Mouse (Mus musculus) left cerebral cortex, adult 2 months (tissue): ENCODE data around the gene Iqcf6. TPM values are rescaled to one million over a fixed set of nuclear protein-coding genes. Genes with fewer than 3 reads are reported as not detected.
A peak's percentile ranks its signal among the peaks of the same experiment; 100 is the strongest.

ENCODE experiments used
- DNase-seq, 2 experiments: peaks; one replicate each; pipeline ENCODE4 v3.0.0; 2021 to 2022; ENCODE audit warnings: low spot score in 2 of 2, mixed read lengths in 1 of 2; ENCODE audit errors: extremely low spot score in 1 of 2
- H3K27ac ChIP-seq: fragments of 200-600 bp; 2 replicates; pipeline ENCODE4 v1.8.1; 2022
- H3K4me3 ChIP-seq: fragments of 200-600 bp; 2 replicates; pipeline ENCODE4 v1.8.1; 2022
- CTCF ChIP-seq: fragments of 200-600 bp; IDR thresholded peaks from 2 replicates; pipeline ENCODE4 v1.8.1; 2022; ENCODE audit warnings: antibody characterized with exemption, mild to moderate bottlenecking, moderate library complexity
- intact Hi-C: fragments of 180-260 bp; cut with DNase I; formaldehyde crosslinking; loops from one replicate; pipeline ENCODE4 v1.15.1; 2025
- total RNA-seq, 2 experiments: library from RNA; stranded (reverse); gene quantifications; 2 replicates each; pipeline ENCODE4 v1.2.3; 2021

Iqcf6 gene
- total RNA-seq, 2 experiments from 2014 or later: not detected

DNA sequence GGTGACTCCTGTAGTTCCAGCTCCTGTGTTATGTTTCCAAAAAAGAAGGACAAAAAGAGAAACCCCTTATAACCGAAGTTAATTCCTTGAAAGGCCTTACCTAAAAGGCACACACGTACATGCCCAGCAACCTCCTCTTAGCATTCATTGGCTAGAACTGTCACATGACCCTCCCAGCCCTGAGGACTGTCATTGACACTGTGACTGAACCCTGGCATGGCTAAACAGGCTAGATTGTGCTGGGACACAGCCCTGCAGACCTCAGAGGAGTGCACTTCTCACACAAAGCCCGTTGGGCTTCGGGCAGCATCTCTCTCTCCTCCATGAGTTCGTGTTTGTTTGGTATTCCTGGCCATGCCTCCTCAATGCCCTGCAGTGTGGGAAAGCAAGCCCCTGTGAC, 5.8 kb downstream of the Iqcf6 start:
- TF ChIP-seq CTCF: no peak
- H3K27ac ChIP-seq: no peak overlapping the region

DNA sequence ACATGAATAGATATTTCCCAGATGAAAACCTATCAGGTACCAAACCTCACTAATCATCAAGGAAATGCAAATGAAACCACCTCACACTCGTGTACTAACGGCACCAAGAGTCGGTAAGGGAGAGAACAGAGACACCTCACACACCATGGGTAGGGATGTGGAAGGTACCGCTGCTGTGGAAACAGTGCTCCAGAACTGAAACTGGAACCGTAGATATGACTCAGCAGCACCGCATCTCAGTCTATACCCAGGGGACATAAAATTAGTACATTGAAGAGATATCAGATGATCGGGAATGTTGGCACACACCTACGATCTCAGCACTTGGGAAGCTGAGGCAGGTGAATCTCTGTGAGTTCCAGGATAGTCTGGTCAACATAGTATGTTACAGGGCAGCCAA, 11.8 kb downstream of the Iqcf6 start:
- Histone ChIP-seq H3K27ac (no peak overlapping the region), H3K4me3 (no peak overlapping the region)
- intact Hi-C loops: no loop called here
- DNase-seq: no peak
- no peak for TF ChIP-seq CTCF

More for the DNA sequence above, 5.8 kb downstream of the Iqcf6 start:
- intact Hi-C loops: no loop called here
- DNase-seq: no peak
- H3K4me3 ChIP-seq: no peak overlapping the region

DNA sequence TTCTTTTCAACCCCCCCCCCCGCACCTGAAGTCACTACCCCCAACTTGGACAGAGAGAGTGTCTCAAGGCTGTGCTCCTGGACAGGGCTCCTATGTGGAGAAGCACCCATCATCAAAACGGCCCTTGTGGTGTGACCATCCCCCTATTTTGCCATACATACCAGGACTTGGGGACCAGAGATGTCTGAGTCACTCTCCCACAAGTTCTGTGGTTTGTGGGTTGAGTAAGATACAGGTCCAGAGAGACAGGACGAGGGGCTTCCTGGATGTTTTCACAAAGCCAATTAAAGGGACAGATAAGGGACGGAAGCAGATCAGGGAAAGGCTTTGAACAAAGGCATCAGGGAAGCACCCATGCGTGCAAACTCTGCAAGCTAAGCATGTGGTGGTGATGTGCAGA, 15.0 kb downstream of the Iqcf6 start:
- H3K4me3 ChIP-seq: no peak overlapping the region
- intact Hi-C loops: no loop called here
- H3K27ac ChIP-seq: peak overlapping the region; percentile 38; the same call in 1 of the 2 replicates
- TF ChIP-seq CTCF: no peak
- DNase-seq: no peak

DNA sequence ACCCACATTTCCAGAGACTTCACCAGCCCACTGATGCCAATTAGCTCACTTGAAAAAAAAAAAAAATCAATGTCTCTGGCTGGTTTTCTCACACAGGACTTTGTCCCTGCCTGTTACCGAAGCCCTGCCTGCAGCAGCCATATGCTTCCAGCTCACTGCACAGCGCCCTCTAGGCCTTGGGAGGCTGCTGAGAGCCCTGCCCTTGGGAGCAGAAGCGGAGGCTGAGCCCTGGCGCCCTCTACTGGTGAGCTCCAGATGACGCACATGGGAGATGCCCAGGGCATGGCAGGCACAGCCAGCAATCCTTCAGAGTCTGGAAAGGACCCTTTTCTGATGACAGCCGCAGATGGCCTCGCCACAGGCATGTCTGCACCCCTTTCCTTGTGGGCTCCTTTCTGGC, 16.7 kb downstream of the Iqcf6 start:
- intact Hi-C loops: loop anchor here (1.0 to 2.0 kb wide), 2 partner anchors 43 to 108 kb away; no protein-coding TSS in a partner anchor
- no peak overlapping the region; the same call in 1 of the 2 replicates for H3K27ac ChIP-seq
- DNase-seq: peak; percentile 79 to 83
- H3K4me3 ChIP-seq: no peak overlapping the region
- TF ChIP-seq CTCF: peak; percentile 90

DNA sequence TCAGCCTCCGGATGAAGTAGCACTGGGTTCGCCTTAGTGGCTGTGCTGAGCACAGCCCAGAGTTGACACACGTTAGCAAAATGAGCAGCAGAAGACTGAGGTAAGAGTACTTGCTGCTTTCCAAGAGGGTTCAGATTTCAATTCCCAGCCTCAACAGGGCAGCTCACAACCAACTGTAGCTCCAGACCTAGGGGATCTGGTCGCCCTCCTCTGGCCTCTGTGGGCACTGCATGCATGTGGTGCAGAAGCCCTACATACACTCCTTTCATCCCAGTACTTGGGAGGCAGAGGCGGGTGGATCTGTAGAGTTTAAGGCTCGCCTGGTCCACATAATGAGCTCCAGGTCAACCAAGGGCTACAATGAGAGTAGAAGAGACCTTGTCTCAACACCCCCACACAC, 17.4 kb downstream of the Iqcf6 start:
- Histone ChIP-seq H3K27ac (no peak overlapping the region; the same call in 1 of the 2 replicates), H3K4me3 (no peak overlapping the region)
- no peak for DNase-seq
- peak; percentile 38 for TF ChIP-seq CTCF
- intact Hi-C loops: loop anchor here (1.0 to 2.0 kb wide), 2 partner anchors 43 to 109 kb away; no protein-coding TSS in a partner anchor

DNA sequence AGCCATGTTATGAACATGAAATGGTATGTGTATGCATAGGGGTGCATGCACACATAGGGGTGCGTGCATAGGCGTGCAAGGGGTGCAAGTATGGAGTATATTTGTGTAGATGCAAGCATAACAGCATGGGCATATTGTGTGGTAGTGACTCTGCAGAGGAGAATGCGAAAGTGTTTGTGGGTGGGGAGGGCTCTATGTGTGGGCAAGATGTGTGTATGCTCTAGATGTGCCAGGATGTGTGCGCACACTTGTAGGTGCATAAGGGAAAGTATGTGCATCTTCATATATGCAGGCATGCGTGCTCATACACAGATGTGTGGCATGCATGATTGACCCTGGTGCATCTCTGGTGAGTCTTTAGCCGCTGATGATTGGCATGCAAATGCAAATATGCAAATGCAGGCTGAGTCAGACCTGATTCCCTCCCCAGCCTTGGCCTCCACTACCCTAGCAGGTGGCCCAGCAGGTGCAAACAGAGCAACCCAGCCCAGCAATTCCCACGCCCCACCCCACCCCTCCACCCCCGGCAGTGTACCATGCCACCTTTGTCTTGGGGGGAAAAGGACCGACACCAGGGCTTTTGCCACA, 19.4 kb downstream of the Iqcf6 start:
- H3K4me3 ChIP-seq: no peak overlapping the region
- no peak for TF ChIP-seq CTCF
- H3K27ac ChIP-seq: peak overlapping the region; percentile 64; the same call in 1 of the 2 replicates
- DNase-seq: peak in 1 of 2 experiments; percentile 25
- intact Hi-C loops: no loop called here

DNA sequence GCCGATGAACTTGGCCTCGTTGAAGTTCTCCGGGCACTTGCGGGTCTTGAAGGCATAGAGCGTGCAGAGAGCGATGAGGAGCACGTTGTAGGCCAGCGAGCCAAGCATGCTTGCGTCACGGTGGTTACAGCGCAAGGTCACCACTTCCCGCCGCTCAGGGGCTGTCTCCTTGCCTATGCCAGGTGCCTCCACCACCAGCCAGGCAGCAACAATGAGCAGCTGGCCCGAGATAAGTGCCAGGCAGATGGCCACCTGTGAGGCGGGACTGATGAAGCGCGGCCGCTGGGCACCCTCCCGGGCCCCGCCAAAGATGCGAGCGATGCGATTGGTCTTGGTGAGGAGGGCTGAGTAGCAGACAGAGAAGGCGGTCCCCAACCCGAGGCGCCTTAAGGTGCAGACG, 20.8 kb downstream of the Iqcf6 start:
- H3K27ac ChIP-seq: no peak overlapping the region
- no peak for TF ChIP-seq CTCF
- no peak for DNase-seq
- intact Hi-C loops: no loop called here
- H3K4me3 ChIP-seq: no peak overlapping the region

DNA sequence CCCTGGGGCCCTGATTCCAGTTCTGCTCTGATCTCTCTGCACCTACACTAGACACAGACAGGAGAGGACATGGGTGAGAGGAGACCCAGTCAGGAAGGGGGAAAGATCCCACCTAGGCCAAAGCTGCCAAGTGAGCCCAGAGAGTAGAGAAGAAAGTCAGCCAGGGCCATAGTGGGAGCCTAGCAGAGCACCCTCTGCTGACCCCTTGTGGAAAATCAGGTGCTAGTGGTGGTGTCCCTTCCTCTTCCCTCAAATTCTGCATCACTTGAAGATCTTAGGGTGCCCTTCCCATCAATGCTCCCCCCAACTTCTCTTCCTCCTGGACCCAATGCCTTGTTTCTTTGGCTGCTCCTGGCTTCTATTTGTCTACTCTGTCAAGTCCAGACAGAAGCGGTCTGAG, 26.3 kb downstream of the Iqcf6 start:
- peak; percentile 61 for TF ChIP-seq CTCF
- Histone ChIP-seq H3K27ac (no peak overlapping the region), H3K4me3 (peak overlapping the region; percentile 33)
- no peak for DNase-seq
- intact Hi-C loops: no loop called here

DNA sequence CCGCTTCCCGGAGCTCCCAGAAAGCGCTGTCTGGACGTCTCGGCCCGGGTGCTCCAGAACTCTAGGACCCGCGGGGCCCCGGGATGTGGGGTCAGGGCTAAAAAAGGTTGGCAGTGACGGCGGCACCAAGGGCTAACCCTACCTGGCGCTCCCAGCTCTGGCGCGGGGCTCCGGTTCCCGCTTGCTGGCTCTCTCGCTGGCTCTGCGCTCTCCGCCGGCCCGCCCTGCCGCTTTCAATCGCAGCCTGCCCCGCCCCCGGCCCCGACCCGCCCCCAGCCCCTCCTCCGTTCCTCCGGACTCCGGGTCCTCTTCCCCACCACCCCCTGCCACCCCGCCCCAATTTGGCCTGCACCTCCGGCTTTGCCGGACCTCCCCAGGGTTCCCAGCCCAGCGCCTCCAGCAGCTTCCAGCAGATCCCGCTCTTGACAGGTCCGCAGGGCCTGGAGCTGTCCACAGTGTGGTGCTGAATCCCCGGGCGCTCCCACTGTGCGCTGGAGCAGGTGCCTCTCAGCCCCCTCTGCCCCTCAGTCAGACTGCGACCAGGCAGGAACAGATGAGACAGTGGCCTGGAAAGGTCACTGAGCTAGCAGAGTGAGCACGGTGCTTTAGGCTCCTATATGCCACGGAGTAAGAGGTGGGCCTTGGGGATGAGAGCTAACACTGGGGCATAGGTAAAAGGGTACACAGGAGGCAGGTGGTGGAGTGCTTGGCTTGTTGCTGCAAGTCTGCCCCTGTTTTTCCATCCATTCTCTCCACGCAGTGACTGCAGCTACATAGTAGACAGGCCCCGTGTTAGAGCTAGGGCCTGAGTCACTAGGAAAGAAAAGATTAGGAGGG, 29.7 kb downstream of the Iqcf6 start, which contains the start of gene Grm2:
TSS of gene Grm2 (minus strand) at position 199 of the 837 bp plus-strand sequence.
- intact Hi-C loops: no loop called here
- H3K4me3 ChIP-seq: peak within 1 kb of the TSS; percentile 70
- H3K27ac ChIP-seq: peak within 1 kb of the TSS; percentile 92
- TF ChIP-seq CTCF: no peak
- no peak for DNase-seq

DNA sequence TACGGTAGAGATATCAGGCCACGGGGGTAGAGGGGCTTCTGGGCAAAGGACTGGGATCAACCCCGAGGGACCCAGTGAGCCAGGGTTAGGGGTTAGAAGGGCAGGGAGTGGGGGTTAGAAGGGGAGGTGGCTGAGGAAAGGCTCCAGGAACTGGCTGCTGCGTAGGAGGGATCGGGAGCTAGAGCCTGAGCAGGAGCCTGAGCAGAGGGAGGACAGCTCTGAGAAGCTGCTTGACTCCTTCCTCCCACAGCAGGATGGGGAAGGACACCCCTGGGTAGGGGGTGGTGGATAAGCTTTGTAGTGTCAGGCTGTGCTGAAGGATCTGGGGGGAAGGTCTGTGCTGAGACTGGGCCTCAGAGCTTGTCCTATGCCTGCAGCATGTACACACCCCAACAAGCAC, 30.4 kb downstream of the Iqcf6 start:
- Histone ChIP-seq H3K4me3 (peak overlapping the region; percentile 70), H3K27ac (peak overlapping the region; percentile 92)
- intact Hi-C loops: no loop called here
- DNase-seq: no peak
- no peak for TF ChIP-seq CTCF

DNA sequence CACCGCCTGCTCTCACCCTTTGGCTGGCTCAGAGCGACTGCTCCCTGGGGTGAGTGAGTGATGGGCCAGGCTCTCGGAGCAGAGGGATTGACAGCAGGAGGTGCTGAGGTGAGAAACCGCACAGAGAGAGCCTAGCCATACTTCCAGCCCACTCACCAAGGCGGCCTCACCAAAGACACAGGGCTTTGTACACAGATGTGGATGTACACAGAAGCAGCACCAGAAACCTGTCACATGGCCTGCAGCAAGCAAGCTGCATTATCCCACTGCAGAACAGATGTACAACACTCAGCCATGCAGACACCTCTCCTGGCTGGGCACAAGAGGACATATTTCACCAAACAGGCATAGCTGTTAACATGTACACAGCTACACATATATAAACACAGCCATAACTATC, 31.2 kb downstream of the Iqcf6 start:
- Histone ChIP-seq H3K4me3 (no peak overlapping the region), H3K27ac (peak overlapping the region; percentile 92)
- intact Hi-C loops: no loop called here
- DNase-seq: no peak
- TF ChIP-seq CTCF: no peak

DNA sequence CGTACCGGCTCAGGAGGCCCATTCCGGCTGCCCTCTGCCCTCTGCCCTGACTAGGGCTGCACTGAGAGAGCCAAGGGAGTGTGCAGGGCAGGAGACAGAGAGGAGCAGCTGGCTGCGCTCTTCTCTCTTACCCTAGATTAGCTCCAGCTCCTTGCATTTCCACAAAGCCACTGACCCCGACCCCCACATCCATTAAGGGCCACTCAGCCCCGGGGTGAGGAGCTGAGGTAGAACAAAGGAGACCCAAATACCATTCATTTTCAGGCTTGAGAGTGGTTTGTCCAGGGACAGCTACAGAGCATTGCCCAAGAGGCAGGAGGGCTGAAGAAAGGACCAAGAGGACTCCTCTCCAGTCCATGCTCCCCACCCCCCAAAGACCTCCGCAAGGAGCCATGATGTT, 33.1 kb downstream of the Iqcf6 start:
- H3K4me3 ChIP-seq: no peak overlapping the region
- H3K27ac ChIP-seq: no peak overlapping the region
- DNase-seq: no peak
- no peak for TF ChIP-seq CTCF
- intact Hi-C loops: no loop called here

DNA sequence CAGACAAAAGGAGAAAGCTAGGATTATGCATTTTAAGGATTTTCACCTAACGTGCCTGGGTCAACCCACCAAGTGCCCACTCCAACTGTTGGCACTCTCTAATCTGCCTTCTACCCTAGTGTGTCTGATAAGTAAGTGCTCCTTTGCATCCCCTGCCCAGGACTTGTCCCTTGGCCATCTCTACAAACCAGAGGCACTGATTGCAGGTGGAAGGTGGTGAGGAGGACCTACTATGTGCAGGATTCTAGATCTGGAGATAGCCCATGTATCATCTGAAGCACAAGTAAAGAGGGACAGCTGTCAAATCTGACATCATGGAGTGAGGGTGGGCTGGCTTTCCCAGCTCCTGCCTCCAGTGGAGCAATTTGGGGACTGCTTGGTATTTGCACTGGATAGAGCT, 33.6 kb downstream of the Iqcf6 start:
- Histone ChIP-seq H3K4me3 (no peak overlapping the region), H3K27ac (no peak overlapping the region)
- no peak for DNase-seq
- TF ChIP-seq CTCF: no peak
- intact Hi-C loops: no loop called here
